In the genomic region with DNA sequence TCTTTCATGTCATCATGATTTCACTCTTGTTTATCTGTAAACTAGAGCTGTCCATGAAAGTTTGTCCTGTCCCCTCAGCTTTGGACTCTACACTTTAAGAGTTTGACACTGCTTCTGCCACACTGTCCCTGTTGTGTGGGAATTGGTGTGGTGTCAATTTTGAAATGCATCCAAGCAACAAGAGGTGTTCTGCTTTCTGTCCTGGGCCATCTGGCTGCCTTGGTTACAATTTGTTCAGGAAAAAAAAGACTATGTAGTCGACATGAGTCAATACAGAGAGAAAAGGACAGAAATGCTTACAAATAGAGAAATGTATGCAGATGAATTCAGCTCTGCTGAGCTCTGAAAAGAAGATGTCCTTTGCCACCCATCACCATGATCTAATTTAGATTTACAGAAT, we compare ENCODE assay signal across 16 mouse cellular contexts. TPM values are rescaled to one million over a fixed set of nuclear protein-coding genes. Genes with fewer than 3 reads are reported as not detected.
DNase-seq lines count a peak whose midpoint lies in the region; ATAC-seq and TF ChIP-seq lines count a peak whose summit lies in the region.
"Had no signal": no experiment of that assay in that cellular context is flagged by ENCODE, and none has a peak within 500 bp of the region (broad histone marks: within the 10 kb centered on the region; RNA-seq: fewer than 3 reads in every experiment).

No protein-coding gene starts in this region.

- no peaks in the 10 kb centered on the region for H3K27me3 ChIP-seq in hindbrain, embryonic 11.5 days (ENCODE audit: control insufficient read depth, insufficient read depth, low read length)
- no peaks in the 10 kb centered on the region for H3K27me3 ChIP-seq in hindbrain, embryonic 13.5 days
- H3K27me3 ChIP-seq: heart, embryonic 13.5 days; lung, embryonic 15.5 days; neural tube, embryonic 13.5 days had no signal

- no peak overlapping the region for H3K4me3 ChIP-seq in hindbrain, embryonic 11.5 days (ENCODE audit: low read depth, low read length)
- no peak overlapping the region for H3K4me3 ChIP-seq in hindbrain, embryonic 13.5 days
- H3K4me3 ChIP-seq: heart, embryonic 13.5 days; lung, embryonic 15.5 days; neural tube, embryonic 13.5 days had no signal

- WGBS in hindbrain, embryonic 11.5 days, result 33% methylated on average over 1 of the region's 1 CpGs
- 19% methylated on average over 1 of the region's 1 CpGs for WGBS in hindbrain, embryonic 13.5 days

- no peak overlapping the region; the same call in 1 of the 2 replicates for H3K27ac ChIP-seq in hindbrain, embryonic 11.5 days (ENCODE audit: low read depth, low read length)
- no peak overlapping the region for H3K27ac ChIP-seq in hindbrain, embryonic 13.5 days

- DNase-seq in embryo, embryonic 10 days (ENCODE audit: low spot score), result peak; percentile 10
- no peak for DNase-seq in embryo, embryonic 9.5 days (ENCODE audit: extremely low spot score)
- no peak for DNase-seq in hindbrain, embryonic 11.5 days (ENCODE audit: low spot score)
- DNase-seq in brain, embryonic 14.5 days (ENCODE audit: low read depth), result peak; percentile 76
- DNase-seq in cerebellum, postnatal 36 days, result peak; percentile 61 to 71
- no peak for DNase-seq in urinary bladder, postnatal 4 days (ENCODE audit: low spot score in 2 of 2)
- no peak for DNase-seq in right cerebral cortex, adult 18-20 months
- DNase-seq: adrenal gland, postnatal 10 days; kidney, adult 11 months; kidney, postnatal 36 days; liver; thymus, adult 2 months had no signal

- no peaks in the 10 kb centered on the region for H3K36me3 ChIP-seq in hindbrain, embryonic 11.5 days (ENCODE audit: control insufficient read depth, insufficient read depth, low read length)
- H3K36me3 ChIP-seq in hindbrain, embryonic 13.5 days, result no peaks in the 10 kb centered on the region
- H3K36me3 ChIP-seq: heart, embryonic 13.5 days; lung, embryonic 15.5 days; neural tube, embryonic 13.5 days had no signal

- no peak for TF ChIP-seq POLR2A in brain, embryonic 14.5 days (IDR thresholded peaks at IDR 0.05; ENCODE audit: borderline replicate concordance, extremely low read depth, insufficient read depth, insufficient read length, poor library complexity, severe bottlenecking)

- H3K9ac ChIP-seq in hindbrain, embryonic 11.5 days (ENCODE audit: low read depth, low read length), result no peak overlapping the region
- no peak overlapping the region for H3K9ac ChIP-seq in hindbrain, embryonic 13.5 days
- H3K9ac ChIP-seq: heart, embryonic 13.5 days; lung, embryonic 15.5 days; neural tube, embryonic 13.5 days had no signal

- no peaks in the 10 kb centered on the region for H3K4me1 ChIP-seq in hindbrain, embryonic 11.5 days (replicated peaks; ENCODE audit: control insufficient read depth, insufficient read depth, low read length)
- H3K4me1 ChIP-seq in hindbrain, embryonic 13.5 days (replicated peaks), result peaks cover 16% of the 10 kb centered on the region
- H3K4me1 ChIP-seq: lung, embryonic 15.5 days had no signal

- H3K4me2 ChIP-seq in hindbrain, embryonic 11.5 days (replicated peaks; ENCODE audit: low read depth, low read length), result no peak overlapping the region
- no peak overlapping the region for H3K4me2 ChIP-seq in hindbrain, embryonic 13.5 days
- H3K4me2 ChIP-seq: heart, embryonic 13.5 days had no signal

- H3K9me3 ChIP-seq in hindbrain, embryonic 11.5 days (ENCODE audit: control insufficient read depth, low read length), result no peaks in the 10 kb centered on the region
- no peaks in the 10 kb centered on the region for H3K9me3 ChIP-seq in hindbrain, embryonic 13.5 days
- H3K9me3 ChIP-seq: heart, embryonic 13.5 days; lung, embryonic 15.5 days; neural tube, embryonic 13.5 days had no signal

- TF ChIP-seq CTCF in brain, embryonic 14.5 days (IDR thresholded peaks at IDR 0.05; ENCODE audit: borderline replicate concordance, extremely low read depth, insufficient read depth, insufficient read length), result no peak

- 0 out of 2 replicates have a peak, but pooled peaks have one; percentile 44 for ATAC-seq in hindbrain, embryonic 11.5 days (ENCODE audit: low FRiP score)
- no peak for ATAC-seq in hindbrain, embryonic 13.5 days (ENCODE audit: low FRiP score)

RNA-seq across cellular contexts. Expression of gene Epha3, which starts 47.3 kb away (rescaled TPM):
- polyA plus RNA-seq in hindbrain, embryonic 11.5 days (2014; fragmentation: Nextera tagmentation; extraction: Ambion mirVana), result 66.2 and 68.6 TPM in 2 replicates
- 31.0 and 40.1 TPM in 2 replicates for polyA plus RNA-seq in hindbrain, embryonic 13.5 days (2015; fragmentation: Nextera tagmentation; extraction: Ambion mirVana)
- 23.0 and 28.0 TPM in 2 replicates for polyA plus RNA-seq in brain, embryonic 14.5 days (2012; rRNA removed)

Comparison
In these comparisons a context has a peak if more than half of its experiments do, and no peak if none do; other contexts are left out.
1. DNase-seq: peak in embryo, embryonic 10 days (single experiment), brain, embryonic 14.5 days (single experiment) and cerebellum, postnatal 36 days (2 of 2); none in embryo, embryonic 9.5 days (single experiment), hindbrain, embryonic 11.5 days (single experiment), urinary bladder, postnatal 4 days (0 of 2) and right cerebral cortex, adult 18-20 months (single experiment).